Mouse (Mus musculus) intestine, postnatal 0 days (tissue): ENCODE data around the gene C1qtnf12. TPM values are rescaled to one million over a fixed set of nuclear protein-coding genes. Genes with fewer than 3 reads are reported as not detected.

Experiments used
- ATAC-seq: fragments of 200-750 bp; cut with Nextera tagmentation; 2 replicates; pipeline ENCODE4 v1.8.0; 2017; ENCODE audit warnings: mild to moderate bottlenecking, moderate TSS enrichment, moderate library complexity
- H3K27ac ChIP-seq: fragments of 300-500 bp; sonication (generic); 2 replicates; pipeline ENCODE4 v1.5.1; 2014; ENCODE audit warnings: mild to moderate bottlenecking, low read depth, low read length, moderate library complexity
- H3K27me3 ChIP-seq: fragments of 300-500 bp; sonication (generic); replicated peaks from 2 replicates; pipeline ENCODE4 v1.6.1; 2014; ENCODE audit warnings: low read length, mixed read lengths; ENCODE audit not compliant: control insufficient read depth, insufficient read depth
- H3K36me3 ChIP-seq: fragments of 300-500 bp; sonication (generic); 2 replicates; pipeline ENCODE4 v1.6.1; 2014; ENCODE audit warnings: mild to moderate bottlenecking, moderate library complexity; ENCODE audit not compliant: control insufficient read depth, insufficient read depth
- H3K4me1 ChIP-seq: fragments of 300-500 bp; sonication (generic); replicated peaks from 2 replicates; pipeline ENCODE4 v1.6.1; 2014; ENCODE audit warnings: antibody characterized with exemption, low read length, mixed read lengths; ENCODE audit not compliant: control insufficient read depth, insufficient read depth
- H3K4me2 ChIP-seq: fragments of 300-500 bp; sonication (generic); replicated peaks from 2 replicates; pipeline ENCODE4 v1.6.1; 2014; ENCODE audit warnings: low read depth, mild to moderate bottlenecking, moderate library complexity
- H3K4me3 ChIP-seq: fragments of 300-500 bp; sonication (generic); 2 replicates; pipeline ENCODE4 v1.5.1; 2014; ENCODE audit warnings: low read depth, low read length
- H3K9ac ChIP-seq: fragments of 300-500 bp; sonication (generic); 2 replicates; pipeline ENCODE4 v1.6.1; 2014; ENCODE audit warnings: mild to moderate bottlenecking, low read depth, low read length
- H3K9me3 ChIP-seq: fragments of 300-500 bp; sonication (generic); 2 replicates; pipeline ENCODE4 v1.6.1; 2016; ENCODE audit warnings: mixed run types; ENCODE audit not compliant: control insufficient read depth
- CTCF ChIP-seq: sonication (generic); IDR thresholded peaks from 2 replicates; pipeline ENCODE4 v1.5.1; 2016; ENCODE audit warnings: low read depth, mild to moderate bottlenecking, control low read depth, antibody characterized with exemption, moderate library complexity
- WGBS: fragments of 180-500 bp; shearing (Covaris S2); extraction: QIAGEN DNeasy Blood & Tissue Kit; methylation state at CpG from one replicate; pipeline ENCODE4 v1.1.7; 2014; 5-methylcytosine and 5-hydroxymethylcytosine counted together
- polyA plus RNA-seq: library from polyadenylated mRNA; unstranded; fragments of >200 nt; fragmentation: Nextera tagmentation; extraction: Ambion mirVana; gene quantifications from 2 replicates; pipeline ENCODE4 v1.2.1, GENCODE M21; 2015

C1qtnf12 gene
- polyA plus RNA-seq, 1 experiment from 2014 or later: 129 TPM

DNA sequence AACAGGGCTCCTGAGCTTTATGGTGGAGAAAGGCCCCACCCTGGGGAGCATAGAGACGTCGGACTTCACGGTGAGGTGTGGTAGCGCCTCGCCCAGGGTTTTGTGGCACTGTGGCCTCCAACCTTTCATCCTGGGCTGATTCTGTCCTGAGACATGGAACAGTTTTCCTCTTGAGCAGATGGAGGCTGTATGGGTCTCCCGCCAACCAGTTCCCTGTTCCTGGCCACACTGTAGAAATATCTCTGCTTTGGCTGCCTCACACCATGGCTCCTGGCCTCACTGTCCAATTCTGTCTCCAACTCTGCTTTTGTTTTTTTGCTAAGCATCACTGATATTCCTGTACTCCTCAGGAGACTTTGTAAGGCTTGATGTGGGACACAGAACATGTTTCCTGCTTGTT lies 6.6 kb upstream of the C1qtnf12 start:
- WGBS: 61% methylated on average over 6 of the region's 6 CpGs

GRCm38 (mm10) chr4:155959275-155959674 lies 2.8 kb upstream of the C1qtnf12 start:
- 2% methylated on average over 5 of the region's 5 CpGs for WGBS
- ATAC-seq: 0 out of 2 replicates have a peak, but pooled peaks have one; percentile 15
- no peak overlapping the region for H3K4me2 ChIP-seq
- no peaks in the 10 kb centered on the region for H3K9me3 ChIP-seq
- no peak overlapping the region for H3K4me3 ChIP-seq
- H3K9ac ChIP-seq: no peak overlapping the region
- peak; percentile 89 for TF ChIP-seq CTCF
- peaks cover 9% of the 10 kb centered on the region; the same call in 1 of the 2 replicates for H3K4me1 ChIP-seq
- no peak overlapping the region for H3K27ac ChIP-seq
- H3K27me3 ChIP-seq: no peaks in the 10 kb centered on the region
- peaks cover 37% of the 10 kb centered on the region for H3K36me3 ChIP-seq

More for the DNA sequence above, 6.6 kb upstream of the C1qtnf12 start:
- Histone ChIP-seq H3K36me3 (peaks cover 73% of the 10 kb centered on the region), H3K27me3 (no peaks in the 10 kb centered on the region), H3K4me1 (no peaks in the 10 kb centered on the region), H3K4me2 (no peak overlapping the region), H3K27ac (no peak overlapping the region), H3K9ac (no peak overlapping the region), H3K4me3 (no peak overlapping the region), H3K9me3 (no peaks in the 10 kb centered on the region)
- no peak for ATAC-seq
- TF ChIP-seq CTCF: no peak

GRCm38 (mm10) chr4:155963106-155963505 lies 988 bp downstream of the C1qtnf12 start:
- WGBS: 48% methylated on average over 7 of the region's 7 CpGs
- ATAC-seq: 0 out of 2 replicates have a peak, but pooled peaks have one; percentile 36
- H3K36me3 ChIP-seq: peaks cover 24% of the 10 kb centered on the region
- peaks cover 9% of the 10 kb centered on the region; the same call in 1 of the 2 replicates for H3K4me1 ChIP-seq
- H3K4me2 ChIP-seq: peak overlapping the region; percentile 95
- H3K27me3 ChIP-seq: no peaks in the 10 kb centered on the region
- no peaks in the 10 kb centered on the region for H3K9me3 ChIP-seq
- TF ChIP-seq CTCF: no peak
- peak overlapping the region; percentile 41; the same call in 1 of the 2 replicates for H3K27ac ChIP-seq
- peak overlapping the region; percentile 61 for H3K4me3 ChIP-seq
- H3K9ac ChIP-seq: peak overlapping the region; percentile 65; the same call in 1 of the 2 replicates

DNA sequence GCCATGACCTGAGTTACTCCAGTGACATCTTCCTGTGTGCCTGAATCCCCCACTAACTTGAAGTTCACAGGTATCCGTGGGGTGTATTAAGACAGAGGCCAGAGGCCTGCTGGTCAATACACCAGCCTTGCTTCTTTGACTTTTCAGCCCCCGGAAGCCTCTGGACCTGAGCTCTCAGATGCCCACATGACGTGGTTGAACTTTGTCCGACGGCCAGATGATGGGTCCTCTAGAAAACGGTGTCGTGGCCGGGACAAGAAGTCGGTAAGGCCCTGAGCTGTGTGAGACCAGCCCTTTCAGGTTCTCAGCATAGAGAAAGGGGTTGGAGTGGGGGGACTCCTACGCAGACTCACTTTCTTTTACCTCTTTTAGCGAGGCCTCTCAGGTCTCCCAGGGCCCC lies 2.3 kb downstream of the C1qtnf12 start:
- Histone ChIP-seq H3K9me3 (no peaks in the 10 kb centered on the region), H3K4me1 (peaks cover 16% of the 10 kb centered on the region), H3K27ac (peak overlapping the region; percentile 50), H3K27me3 (no peaks in the 10 kb centered on the region), H3K4me2 (0 out of 2 replicates have a peak overlapping the region, but pooled peaks have one; percentile 21), H3K4me3 (no peak overlapping the region), H3K9ac (no peak overlapping the region), H3K36me3 (peaks cover 18% of the 10 kb centered on the region)
- TF ChIP-seq CTCF: no peak
- 79% methylated on average over 11 of the region's 11 CpGs for WGBS
- ATAC-seq: no peak

GRCm38 (mm10) chr4:155969043-155969653 lies 7.0 kb downstream of the C1qtnf12 start:
- no peak for TF ChIP-seq CTCF
- Histone ChIP-seq H3K4me1 (peaks cover 7% of the 10 kb centered on the region; the same call in 1 of the 2 replicates), H3K4me3 (no peak overlapping the region), H3K9ac (no peak overlapping the region), H3K27ac (peak overlapping the region; percentile 50; the same call in 1 of the 2 replicates), H3K36me3 (peaks cover 18% of the 10 kb centered on the region), H3K4me2 (no peak overlapping the region), H3K9me3 (no peaks in the 10 kb centered on the region), H3K27me3 (no peaks in the 10 kb centered on the region)
- ATAC-seq: peak; percentile 65
- 46% methylated on average over 13 of the region's 13 CpGs for WGBS

- H3K4me1 ChIP-seq: peaks cover 7% of the 10 kb centered on the region; the same call in 1 of the 2 replicates
- H3K9me3 ChIP-seq: no peaks in the 10 kb centered on the region
- H3K4me2 ChIP-seq: no peak overlapping the region
- peaks cover 12% of the 10 kb centered on the region for H3K36me3 ChIP-seq
- H3K4me3 ChIP-seq: no peak overlapping the region
- no peak for TF ChIP-seq CTCF
- H3K27ac ChIP-seq: no peak overlapping the region
- 83% methylated on average over 5 of the region's 5 CpGs for WGBS
- no peak for ATAC-seq
- H3K27me3 ChIP-seq: no peaks in the 10 kb centered on the region
- no peak overlapping the region for H3K9ac ChIP-seq
Observed at GRCm38 (mm10) chr4:155970286-155970685, 8.2 kb downstream of the C1qtnf12 start.
